Mouse (Mus musculus) inflammation-experienced regulatory T-cells, adult 6 months (primary cell): ENCODE measurements around the gene Tcp10b. TPM values are rescaled to one million over a fixed set of nuclear protein-coding genes. Genes with fewer than 3 reads are reported as not detected.

Experiments
- polyA plus RNA-seq, 3 experiments: library from polyadenylated mRNA; unstranded; fragments of 100-300 nt; shearing (Covaris generic); gene quantifications; one replicate each; pipeline ENCODE4 v1.2.1; 2017

Tcp10b gene
- polyA plus RNA-seq, 3 experiments from 2014 or later = not detected

Other genes with a start within 250 kb of the Tcp10b start
- under 1 TPM in 1 of 3 experiments, not detected in 2; 0.39 TPM for gene Mas1, start 193.0 kb upstream of the Tcp10b start, polyA plus RNA-seq
- not detected for gene Mrgprh, start 185.1 kb upstream of the Tcp10b start, polyA plus RNA-seq
- gene Pnldc1, start 150.9 kb upstream of the Tcp10b start, polyA plus RNA-seq = 1 to 10 TPM in 1 of 3 experiments, under 1 TPM in 1, not detected in 1; 0.66 to 1.5 TPM
- gene Tcp1, start 145.4 kb upstream of the Tcp10b start, polyA plus RNA-seq = 100 to 1,000 TPM; 221 to 332 (median 236) TPM
- 100 to 1,000 TPM; 192 to 313 (median 193) TPM for gene Mrpl18, start 144.8 kb upstream of the Tcp10b start, polyA plus RNA-seq
- 1 to 10 TPM in 1 of 3 experiments, under 1 TPM in 2; 0.67 to 1.2 (median 0.71) TPM for gene Acat3, start 120.5 kb upstream of the Tcp10b start, polyA plus RNA-seq
- 10 to 100 TPM; 43.9 to 61.5 (median 48.0) TPM for gene Acat2, start 100.4 kb upstream of the Tcp10b start, polyA plus RNA-seq
- gene Wtap, start 66.9 kb upstream of the Tcp10b start, polyA plus RNA-seq = 100 to 1,000 TPM; 115 to 197 (median 137) TPM
- 10 to 100 TPM; 58.1 to 60.8 (median 59.0) TPM for gene Sod2, start 54.3 kb upstream of the Tcp10b start, polyA plus RNA-seq
- gene Gpr31b, start 8.8 kb upstream of the Tcp10b start, polyA plus RNA-seq = not detected
- not detected for gene Unc93a, start 70.7 kb downstream of the Tcp10b start, polyA plus RNA-seq
- not detected for gene Smok2a, start 160.1 kb downstream of the Tcp10b start, polyA plus RNA-seq
- not detected for gene Smok2b, start 169.2 kb downstream of the Tcp10b start, polyA plus RNA-seq